Mouse (Mus musculus): ENCODE results near the gene Mrps15. TPM values are rescaled to one million over a fixed set of nuclear protein-coding genes. Genes with fewer than 3 reads are reported as not detected.
"Not testable (repeated sequence)": the region's sequence is repeated elsewhere in the genome, so short reads cannot be mapped to it uniquely, and the experiment has no call there.

Gene Mrps15
- total RNA-seq, 2 experiments from 2014 or later = 65.6 to 66.3 TPM

DNA sequence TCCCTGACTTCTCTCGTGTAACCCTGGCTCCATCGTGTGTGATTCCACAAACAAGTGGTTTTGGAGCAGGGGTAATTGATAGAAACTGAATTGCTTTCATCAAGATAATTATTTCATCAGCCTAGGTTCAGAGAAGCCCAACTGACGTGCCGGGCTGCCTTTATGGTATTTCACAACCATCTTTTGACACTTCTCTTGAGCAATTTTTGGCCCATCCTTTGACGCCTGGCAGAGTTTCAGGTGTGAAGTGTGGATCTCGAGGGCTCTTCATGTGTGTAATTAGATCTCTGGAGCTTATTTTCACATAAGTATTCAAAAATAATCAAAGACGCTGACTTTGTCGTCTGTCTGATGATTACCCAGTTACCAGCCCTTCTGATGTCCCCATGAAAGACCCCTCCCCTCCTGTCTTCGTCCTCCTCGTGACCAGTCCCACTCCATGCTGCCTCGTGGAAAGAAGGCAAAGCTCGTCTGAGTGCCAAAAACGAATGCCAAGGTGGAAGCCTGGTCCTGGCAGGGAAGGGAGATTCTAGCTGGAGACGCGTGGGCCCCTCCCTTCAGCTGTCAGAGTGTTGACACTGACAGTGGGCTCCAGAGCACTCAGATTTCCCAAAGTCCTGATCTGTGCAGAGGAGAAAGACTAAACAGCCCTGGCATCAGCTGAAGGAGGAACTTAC, 20.8 kb downstream of the Mrps15 start:
- peak; percentile 20 to 26 for DNase-seq
- intact Hi-C loops (cut with DNase I) = no loop called here

DNA sequence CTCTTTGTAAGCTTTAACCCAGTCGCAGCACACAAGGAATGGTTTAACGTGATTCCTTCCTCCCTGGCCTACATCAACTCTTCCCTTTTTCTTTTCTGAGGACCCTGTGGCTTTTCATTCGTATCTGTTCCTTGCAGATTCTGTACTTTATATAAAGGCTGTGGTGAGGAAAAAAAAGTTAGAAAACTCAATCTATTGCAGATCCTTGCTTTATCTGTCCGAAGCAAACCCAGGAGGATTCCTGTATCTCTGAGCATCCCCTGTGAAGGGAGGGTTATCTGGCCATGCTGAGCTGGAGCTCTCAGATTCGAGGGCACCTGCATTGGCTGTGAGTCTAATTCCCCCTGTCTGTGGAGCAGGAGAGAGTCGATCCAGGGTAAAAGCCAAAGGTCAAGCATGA, 22.1 kb downstream of the Mrps15 start:
- no peak for DNase-seq
- intact Hi-C loops (cut with DNase I) = no loop called here

DNA sequence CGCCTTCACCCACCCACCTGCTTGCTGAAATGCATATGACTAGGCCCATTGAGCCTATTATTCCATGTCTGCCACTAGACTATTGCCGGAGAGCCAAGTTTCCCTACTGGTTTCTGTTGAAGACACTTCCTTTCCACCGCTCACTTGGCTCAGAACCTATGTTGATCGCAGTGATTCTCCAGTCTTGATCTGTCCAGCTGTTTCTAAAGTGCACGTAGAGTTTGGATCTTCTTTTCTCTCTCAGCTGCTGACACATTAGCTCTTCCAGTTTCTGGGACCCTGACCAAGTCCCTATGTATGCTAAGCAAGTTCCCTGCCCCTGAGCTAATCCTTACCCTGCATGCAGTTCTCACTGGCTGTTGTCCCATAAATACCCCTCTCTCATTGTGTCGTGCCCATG, 31.1 kb downstream of the Mrps15 start:
- DNase-seq = no peak
- intact Hi-C loops (cut with DNase I) = no loop called here

DNA sequence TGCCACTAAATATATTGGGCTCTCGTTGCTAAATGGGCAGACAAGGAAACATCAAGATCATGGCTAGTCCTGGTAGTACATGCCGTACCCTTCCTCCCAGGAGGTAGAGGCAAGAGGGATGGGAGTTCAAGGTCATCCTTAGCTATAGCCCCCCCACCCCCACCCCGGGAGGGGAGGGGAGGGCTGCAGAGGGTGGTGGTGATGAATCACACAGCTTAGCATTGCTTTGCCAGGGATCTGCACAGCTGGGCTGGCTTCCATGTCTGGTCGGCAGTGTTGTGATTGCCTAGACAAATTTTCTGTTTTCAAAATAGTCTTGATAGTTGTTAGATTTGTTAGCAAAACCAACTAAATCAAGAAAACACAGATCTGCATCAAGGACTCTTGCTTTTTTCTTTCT, 32.5 kb downstream of the Mrps15 start:
- DNase-seq = peak in 1 of 2 experiments; percentile 26
- intact Hi-C loops (cut with DNase I) = no loop called here

DNA sequence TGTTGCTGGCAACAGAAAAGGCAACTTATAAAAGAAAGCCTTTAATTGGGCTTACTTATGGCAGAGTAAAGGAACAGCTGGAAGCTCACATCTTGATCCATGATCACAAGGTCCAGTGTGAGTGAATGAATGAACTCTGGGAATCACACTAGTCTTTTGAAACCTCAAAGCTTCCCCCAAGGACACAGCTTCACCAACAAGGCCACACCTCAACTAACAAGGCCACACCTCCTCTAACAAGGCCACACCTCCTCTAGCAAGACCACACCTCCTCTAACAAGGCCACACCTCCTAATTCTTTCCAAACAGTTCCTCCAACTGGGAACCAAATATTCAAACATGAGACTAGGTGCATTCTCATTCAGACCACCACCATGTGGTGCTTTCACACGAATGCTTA, 34.9 kb downstream of the Mrps15 start:
- no peak for DNase-seq
- intact Hi-C loops (cut with DNase I) = no loop called here

DNA sequence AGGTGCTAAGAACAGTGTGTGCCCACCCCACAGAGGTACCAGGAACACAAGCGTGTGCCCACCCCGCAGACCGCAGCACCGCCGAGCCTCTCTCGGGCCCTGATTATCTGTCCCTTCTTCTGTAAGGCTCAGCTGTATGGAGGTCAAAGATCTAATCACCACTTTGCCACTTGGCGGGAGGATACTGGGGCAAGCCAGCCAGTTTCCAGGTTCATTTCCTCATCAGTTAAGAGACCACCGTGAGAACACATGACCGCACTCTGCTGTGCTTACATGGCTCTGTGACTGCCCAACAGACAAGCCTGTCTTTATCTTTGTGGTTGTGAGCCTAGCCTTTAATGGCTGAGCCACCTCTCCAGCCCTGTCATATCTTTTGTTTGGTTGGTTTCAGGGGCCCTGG, 36.3 kb downstream of the Mrps15 start:
- no peak for DNase-seq
- intact Hi-C loops (cut with DNase I) = no loop called here

DNA sequence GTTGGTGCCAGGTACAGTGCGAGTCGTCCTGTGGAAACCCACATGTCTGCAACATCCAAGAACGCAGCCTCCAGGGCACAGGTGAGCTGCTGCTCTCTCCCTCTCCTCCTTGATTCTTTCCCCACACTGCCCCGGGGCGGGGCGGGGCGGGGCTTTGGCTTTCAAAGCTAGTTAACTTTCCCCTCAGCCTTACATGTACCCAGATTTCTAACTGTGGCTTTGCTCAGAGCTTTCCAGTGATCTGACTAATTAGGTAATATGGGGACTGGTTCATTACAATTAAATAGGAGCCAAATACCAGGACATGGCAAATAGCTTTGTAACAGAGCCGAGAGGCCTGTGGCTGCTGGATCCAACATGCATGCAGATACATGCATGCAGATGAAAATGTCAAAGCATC, 37.7 kb downstream of the Mrps15 start:
- DNase-seq = no peak
- intact Hi-C loops (cut with DNase I) = no loop called here

DNA sequence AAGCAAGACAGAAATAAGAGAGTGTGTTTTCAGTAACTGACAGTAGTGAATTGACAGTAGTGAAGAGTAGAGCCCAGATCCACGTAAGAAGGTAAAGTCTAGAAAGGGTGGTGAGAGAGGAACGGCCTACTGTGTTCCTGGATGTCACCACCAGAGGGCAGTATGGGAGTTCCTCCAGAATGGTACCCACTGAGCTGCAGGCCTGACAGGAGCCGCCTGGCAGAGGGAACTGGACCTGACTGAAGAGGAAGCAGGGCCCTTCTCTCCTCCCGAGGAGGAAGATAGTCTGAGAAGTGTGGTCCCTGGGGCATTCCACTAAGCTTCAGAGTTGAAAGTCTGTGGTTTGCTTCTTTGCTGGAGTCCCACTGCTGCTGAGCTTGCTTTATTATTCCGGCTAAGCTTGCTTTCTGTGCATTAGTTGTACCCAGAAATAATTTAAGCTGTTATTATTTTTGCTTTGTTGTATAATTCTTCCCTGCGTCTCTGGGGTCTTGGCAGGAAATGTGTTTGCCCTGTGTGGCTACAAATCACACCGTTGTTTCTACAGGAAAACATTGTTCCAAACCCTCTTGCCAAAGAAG, 39.4 kb downstream of the Mrps15 start:
- peak; percentile 82 to 90 for DNase-seq
- intact Hi-C loops (cut with DNase I) = loop anchor here (1.0 to 5.0 kb wide), 4 partner anchors 28 to 226 kb away; partner anchors contain the start of gene Eva1b

DNA sequence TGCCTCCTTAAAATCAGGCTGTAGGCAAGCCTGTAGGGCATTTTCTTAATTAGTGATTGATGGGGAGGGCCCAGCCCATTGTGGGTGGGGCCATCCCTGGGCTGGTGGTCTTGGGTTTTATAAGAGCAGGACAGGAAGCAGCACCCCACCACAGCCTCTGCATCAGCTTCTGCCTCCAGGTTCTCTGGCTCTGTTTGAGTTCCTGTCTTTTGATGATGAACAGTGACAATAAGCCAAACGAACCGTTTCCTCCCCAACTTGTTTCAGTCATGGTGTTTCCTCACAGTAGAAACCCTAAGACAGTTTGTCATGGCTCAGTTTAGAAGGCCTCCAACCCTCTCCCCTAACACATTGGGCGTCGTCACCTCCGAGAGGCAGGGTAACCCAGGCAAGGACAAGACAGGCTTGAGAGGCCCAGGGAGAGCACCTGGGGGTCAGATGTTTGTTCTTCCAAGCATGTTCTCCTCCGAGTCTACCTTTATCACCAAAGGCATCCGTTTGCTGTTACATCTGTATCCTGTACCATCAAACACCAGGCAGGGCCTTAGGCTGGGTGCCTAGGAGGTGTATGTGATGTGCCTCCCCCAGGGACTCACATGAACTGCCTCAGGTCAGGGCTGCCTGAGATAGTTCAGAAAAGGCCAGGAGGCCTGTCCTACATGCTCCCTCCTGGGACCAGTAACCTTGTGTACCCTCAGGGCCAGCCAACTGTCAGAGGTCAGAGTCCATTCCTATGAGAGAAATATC, 43.5 kb downstream of the Mrps15 start:
- intact Hi-C loops (cut with DNase I) = no loop called here
- DNase-seq = no peak

DNA sequence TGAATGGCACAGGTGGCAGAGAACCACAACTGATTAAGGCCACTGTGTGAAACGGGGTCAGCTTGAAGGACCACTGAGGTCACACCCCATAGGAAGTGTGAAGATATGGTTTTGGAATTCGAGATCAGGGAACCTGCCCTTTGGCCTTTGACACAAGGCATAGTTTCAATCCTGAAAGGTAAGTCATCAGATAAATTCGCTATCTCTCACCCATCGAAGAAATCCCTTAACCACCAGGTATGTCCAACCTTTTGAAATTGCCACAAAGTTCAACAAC, 44.1 kb downstream of the Mrps15 start:
- DNase-seq = no peak
- intact Hi-C loops (cut with DNase I) = no loop called here

DNA sequence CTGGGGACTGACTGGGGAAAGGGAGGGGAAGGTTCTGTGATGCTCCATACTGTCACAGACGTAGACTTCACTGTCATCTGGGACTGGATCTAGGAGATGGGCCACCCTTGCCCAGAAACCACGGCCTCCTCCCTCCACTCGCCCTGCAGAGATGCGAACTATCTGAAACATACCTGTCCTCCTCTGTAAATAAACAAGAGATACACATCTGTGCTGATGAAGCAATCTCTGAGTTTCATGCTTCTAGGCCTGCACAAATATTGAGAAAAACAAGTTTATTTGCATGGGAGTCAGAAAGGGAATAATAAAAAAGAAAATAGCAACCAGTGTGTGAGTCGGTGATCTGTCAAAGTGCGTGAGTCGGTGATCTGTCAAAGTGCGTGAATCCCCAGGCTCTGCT, 45.1 kb downstream of the Mrps15 start:
- intact Hi-C loops (cut with DNase I) = no loop called here
- DNase-seq = no peak

DNA sequence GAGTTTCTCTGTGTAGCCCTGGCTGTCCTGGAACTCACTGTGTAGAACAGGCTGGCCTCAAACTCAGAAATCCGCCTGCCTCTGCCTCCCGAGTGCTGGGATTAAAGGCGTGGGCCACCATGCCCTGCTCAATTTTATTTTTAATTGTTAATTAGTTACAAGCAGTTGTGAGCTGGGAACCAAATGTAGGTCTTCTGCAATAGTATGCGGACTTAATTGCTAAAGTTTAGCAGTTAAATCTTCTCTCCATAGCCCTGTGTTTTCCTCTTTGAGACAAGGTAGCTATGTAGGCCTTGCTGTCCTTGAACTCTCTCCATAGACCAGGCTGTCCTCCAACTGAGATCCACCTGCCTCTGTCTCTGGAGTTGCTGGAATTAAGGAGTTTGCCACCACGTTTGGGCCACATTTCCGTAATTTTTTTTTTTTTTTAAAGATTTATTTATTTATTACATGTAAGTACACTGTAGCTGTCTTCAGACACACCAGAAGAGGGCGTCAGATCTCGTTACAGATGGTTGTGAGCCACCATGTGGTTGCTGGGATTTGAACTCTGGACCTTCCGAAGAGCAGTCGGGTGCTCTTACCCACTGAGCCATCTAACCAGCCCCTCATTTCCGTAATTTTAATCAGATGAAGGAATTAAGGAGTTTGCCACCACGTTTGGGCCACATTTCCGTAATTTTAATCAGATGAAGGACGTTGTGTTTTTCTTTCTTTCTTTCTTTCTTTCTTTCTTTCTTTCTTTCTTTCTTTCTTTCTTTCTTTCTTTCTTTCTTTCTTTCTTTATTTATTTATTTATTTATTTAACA, 49.1 kb downstream of the Mrps15 start:
- DNase-seq; intact Hi-C loops (cut with DNase I): not testable (repeated sequence)

DNA sequence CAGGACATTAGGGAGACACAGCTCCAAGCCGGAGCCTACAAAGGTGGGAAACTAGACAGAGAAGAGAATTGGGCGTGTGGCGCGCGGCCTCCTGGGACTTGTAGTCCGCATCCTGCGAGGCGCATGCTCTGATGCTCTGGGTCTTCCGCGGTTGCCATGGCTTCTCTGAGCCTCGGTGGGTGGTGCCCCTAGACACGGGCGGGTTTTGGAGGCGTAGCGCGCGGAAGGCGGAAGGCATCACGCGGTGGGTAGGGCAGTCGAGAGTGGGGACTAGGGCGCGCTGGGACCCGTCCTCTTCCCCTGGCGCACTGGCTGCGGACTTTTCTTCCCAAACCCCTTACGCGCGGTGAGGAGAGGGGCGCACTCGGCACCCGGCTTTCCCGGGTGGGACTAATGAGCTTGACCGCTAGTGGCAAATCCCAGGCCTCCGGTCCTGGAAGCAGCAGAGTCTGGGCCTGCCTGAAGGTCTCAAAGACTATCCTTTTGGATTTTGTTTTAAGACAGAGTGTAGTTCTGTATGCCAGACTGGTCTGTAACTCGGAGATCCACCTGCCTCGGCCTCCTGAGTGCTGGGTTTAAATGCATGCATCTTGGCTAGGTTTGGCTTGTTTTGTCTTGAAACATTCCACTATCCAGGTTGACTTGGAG, 49.9 kb downstream of the Mrps15 start, which contains the start of gene Lsm10:
Lsm10 (plus strand) TSS at position 160 of the 648 bp plus-strand sequence.
- peak; percentile 94 for DNase-seq
- intact Hi-C loops (cut with DNase I) = no loop called here

DNA sequence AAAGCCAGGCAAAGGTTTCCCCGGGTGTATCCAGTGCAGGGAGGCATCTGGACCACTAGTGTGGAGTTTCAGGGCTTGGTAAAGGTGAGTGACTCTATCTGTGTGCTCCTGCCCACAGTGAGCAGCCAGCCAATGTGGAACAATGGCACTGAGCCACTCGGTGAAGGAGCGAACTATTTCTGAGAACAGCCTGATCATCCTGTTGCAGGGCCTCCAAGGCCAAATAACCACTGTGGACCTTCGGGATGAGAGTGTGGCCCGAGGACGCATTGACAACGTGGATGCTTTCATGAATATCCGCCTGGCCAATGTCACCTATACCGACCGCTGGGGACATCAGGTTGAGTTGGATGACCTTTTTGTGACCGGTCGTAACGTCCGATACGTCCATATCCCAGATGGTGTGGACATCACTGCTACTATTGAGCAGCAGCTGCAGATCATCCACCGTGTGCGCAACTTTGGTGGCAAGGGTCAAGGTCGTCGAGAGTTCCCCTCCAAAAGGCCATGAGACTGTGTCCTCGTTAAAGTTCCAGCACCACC, 51.1 kb downstream of the Mrps15 start:
- DNase-seq = no peak
- intact Hi-C loops (cut with DNase I) = no loop called here

DNA sequence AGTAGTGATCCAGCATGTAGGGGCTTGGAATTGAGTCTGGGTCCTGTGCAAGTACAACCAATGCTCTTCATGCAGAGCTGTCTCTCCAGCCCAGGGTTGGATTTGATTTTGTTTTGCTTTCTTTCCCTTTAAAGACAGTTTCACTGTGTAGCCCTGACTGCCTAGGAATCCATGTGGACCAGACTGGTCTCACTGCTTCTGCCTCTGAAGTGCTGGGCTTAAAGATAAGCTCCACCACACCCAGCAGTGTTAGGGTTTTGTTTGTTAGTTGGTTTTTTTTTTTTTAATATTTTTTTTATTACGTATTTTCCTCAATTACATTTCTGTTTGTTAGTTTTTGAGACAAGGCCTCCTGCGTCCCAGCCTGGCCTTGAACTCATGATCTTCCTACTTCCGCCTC, 52.6 kb downstream of the Mrps15 start:
- intact Hi-C loops (cut with DNase I) = no loop called here
- no peak for DNase-seq

DNA sequence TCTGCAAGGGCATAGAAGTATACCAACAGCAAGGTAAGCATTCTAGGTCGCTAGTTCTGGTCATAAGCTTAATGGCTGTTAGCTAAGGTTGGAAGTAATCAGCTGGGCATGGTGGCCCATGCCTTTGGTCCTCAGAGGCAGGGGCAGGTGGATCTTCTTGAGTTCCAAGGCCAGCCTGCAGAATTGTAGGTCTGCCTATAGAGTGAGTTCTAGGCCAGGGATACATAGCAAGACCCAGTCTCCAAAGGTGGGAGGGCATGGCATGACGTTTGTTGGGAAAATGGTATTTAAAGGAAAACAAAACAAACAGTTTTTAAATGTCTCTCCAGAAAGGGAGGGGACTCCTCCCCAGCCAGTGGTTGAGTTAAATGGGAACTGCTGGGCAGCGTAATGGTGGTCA, 54.0 kb downstream of the Mrps15 start:
- no peak for DNase-seq
- intact Hi-C loops (cut with DNase I) = no loop called here

DNA sequence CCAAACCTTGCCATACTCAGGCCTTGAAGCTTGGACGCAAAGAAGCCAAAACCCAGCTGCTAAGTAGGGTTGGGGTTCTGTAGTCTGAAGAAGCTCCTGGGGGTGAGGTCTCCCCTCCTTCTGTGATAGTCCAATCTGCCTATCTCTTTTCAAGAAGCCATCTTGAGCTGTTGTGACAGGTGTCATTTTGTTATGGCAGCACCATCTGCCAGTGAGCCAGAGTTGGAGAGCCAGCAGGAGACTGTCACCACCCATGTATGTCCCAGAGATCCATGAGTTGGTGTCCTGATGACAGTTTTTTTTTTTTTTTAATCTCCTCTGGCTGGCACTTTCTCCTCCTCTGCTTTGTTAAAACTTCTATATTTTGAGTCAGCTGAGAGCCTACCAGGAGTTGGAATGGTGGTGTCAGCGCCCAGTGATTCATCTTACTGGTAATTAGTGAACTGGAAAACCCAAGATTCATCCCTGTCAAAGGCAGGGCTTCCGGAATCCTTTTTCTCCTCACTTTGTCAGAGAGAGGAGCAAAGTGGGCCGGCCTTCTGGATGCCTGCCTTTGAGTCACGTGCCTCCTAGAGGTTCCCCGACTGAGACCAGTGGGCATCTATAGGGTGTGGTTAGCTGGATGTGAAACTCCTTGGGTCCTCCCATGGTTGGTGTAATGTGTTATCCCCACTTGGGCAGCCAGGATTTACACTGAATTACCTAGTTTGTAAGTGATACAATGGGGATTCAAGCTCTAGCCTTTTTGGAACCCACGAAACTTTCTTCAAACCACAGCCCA, 55.5 kb downstream of the Mrps15 start:
- intact Hi-C loops (cut with DNase I) = no loop called here
- DNase-seq = peak in 1 of 2 experiments; percentile 40

DNA sequence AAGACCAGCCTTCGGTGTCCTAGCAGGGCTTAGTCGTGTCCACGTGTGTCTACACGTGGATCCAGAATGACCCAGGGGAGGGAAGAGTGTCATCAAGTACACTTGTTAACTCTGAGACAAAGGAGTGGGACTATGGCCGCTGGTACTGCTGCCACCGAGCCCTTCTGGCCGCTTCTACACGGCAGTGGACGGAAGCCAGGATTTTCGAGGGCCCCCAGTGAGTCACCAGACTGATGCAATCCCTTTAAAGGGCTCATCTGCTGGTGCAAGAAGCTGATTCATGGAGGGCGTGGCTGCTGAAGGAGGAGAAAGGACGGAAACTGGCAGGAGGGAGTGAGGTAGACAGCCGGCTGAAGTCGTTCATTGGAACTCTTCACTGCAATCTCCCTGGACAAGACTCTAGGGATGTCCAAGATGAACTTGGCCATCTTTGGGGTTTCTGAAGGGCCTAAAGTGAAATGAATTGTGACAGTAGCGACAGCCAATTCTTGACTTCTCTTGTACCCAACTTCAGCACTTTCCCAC, 56.4 kb downstream of the Mrps15 start:
- intact Hi-C loops (cut with DNase I) = no loop called here
- peak; percentile 86 to 91 for DNase-seq

DNA sequence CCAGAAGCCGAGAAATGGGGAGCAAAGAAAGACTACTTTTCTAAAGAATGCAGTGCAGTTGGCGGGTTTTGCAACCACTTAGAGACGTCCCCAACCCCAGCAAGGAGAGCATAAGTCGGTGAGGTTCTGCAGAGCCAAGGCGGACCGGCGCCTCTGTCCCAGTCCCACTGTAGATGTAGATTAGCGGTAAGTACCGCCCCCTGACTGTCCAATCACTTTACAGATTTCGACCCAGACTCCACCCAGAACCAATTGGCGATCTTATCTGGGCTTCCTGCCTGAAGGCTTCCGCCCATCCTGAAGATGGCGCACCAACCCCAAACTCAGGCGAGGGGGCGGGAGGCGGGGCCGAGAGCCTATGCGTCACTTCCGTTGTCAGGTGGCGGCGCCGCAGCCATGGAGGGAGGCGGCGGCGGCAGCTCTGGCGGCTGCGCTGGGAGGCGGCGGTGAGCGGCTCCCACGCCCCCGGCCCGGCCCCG, 56.9 kb downstream of the Mrps15 start, which contains the start of gene Stk40:
Stk40 (plus strand) TSS at position 368 of the 479 bp plus-strand sequence.
- intact Hi-C loops (cut with DNase I) = no loop called here
- peak; percentile 95 to 97 for DNase-seq

All from heart, postnatal 14 days (tissue).